15 mouse cellular contexts compared by ENCODE assay signal in the genomic region with DNA sequence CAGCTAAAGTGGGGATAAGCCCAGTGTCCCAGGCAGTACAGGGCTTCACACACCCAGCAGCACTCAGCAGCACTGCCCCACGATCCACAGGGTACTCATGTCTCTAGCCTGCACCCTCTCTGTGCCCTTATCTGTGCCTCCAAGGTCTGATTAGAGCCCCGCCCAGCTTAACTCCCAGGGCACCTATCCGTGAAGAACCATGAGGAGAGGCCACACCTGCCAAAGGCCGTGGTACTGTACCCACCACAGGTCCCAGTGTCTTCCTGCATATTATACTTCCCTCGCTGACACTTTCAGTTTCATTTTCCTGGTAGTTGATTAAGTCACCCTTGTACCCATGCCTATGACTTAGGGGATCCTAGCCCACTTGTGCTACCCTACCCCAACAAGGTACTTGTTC. TPM values are rescaled to one million over a fixed set of nuclear protein-coding genes. Genes with fewer than 3 reads are reported as not detected.
DNase-seq lines count a peak whose midpoint lies in the region; ATAC-seq lines count a peak whose summit lies in the region.
"Had no signal": no experiment of that assay in that cellular context is flagged by ENCODE, and none has a peak within 500 bp of the region (broad histone marks: within the 10 kb centered on the region; RNA-seq: fewer than 3 reads in every experiment).

No protein-coding gene starts in this region.

- peak; percentile 93 for ATAC-seq in activated CD4-positive, CD25-positive, alpha-beta regulatory T cell, adult 4 months
- peak; percentile 96 for ATAC-seq in inflammation-experienced regulatory T-cells, adult 6 months
- ATAC-seq in megakaryocyte progenitor cell, adult 5-6 weeks (replicated peaks; ENCODE audit: poor library complexity): peak; percentile 82
- ATAC-seq: forebrain, embryonic 16.5 days had no signal

- peak; percentile 63 for DNase-seq in thymus, postnatal 25 days
- no peak for DNase-seq in midbrain, embryonic 10.5 days (ENCODE audit: low spot score)
- DNase-seq in kidney, postnatal 4 days: no peak
- no peak for DNase-seq in ovary, postnatal 10 days (ENCODE audit: low spot score)
- DNase-seq: kidney, adult 18-20 months; layer of hippocampus, postnatal 36 days; right cerebral cortex, adult 18-20 months had no signal

- no peak overlapping the region for H3K27ac ChIP-seq in midbrain, embryonic 10.5 days (replicated peaks)
- H3K27ac ChIP-seq: embryonic facial prominence, embryonic 10.5 days; heart, embryonic 10.5 days had no signal

- no peaks in the 10 kb centered on the region for H3K36me3 ChIP-seq in midbrain, embryonic 10.5 days
- H3K36me3 ChIP-seq: embryonic facial prominence, embryonic 10.5 days; heart, embryonic 10.5 days had no signal

- no peaks in the 10 kb centered on the region for H3K27me3 ChIP-seq in midbrain, embryonic 10.5 days (ENCODE audit: low read depth, poor library complexity, severe bottlenecking)

- H3K4me3 ChIP-seq in midbrain, embryonic 10.5 days: no peak overlapping the region
- H3K4me3 ChIP-seq: embryonic facial prominence, embryonic 10.5 days; heart, embryonic 10.5 days; myocyte had no signal

- H3K9me3 ChIP-seq in midbrain, embryonic 10.5 days (replicated peaks): no peaks in the 10 kb centered on the region
- H3K9me3 ChIP-seq: embryonic facial prominence, embryonic 10.5 days; heart, embryonic 10.5 days had no signal

- peaks cover 20% of the 10 kb centered on the region; the same call in 1 of the 2 replicates for H3K4me1 ChIP-seq in midbrain, embryonic 10.5 days

- 83% methylated on average over 5 of the region's 5 CpGs for WGBS in midbrain, embryonic 10.5 days

RNA-seq across cellular contexts. Expression of gene Socs1, which starts 52.9 kb away (rescaled TPM):
- polyA plus RNA-seq in activated CD4-positive, CD25-positive, alpha-beta regulatory T cell, adult 4 months (2017; shearing (Covaris generic)): 1 to 10 TPM; 4.0 to 4.6 TPM
- 1 to 10 TPM; 3.9 to 4.7 (median 4.3) TPM for polyA plus RNA-seq in inflammation-experienced regulatory T-cells, adult 6 months (2017; shearing (Covaris generic))
- total RNA-seq in megakaryocyte progenitor cell, adult 5-6 weeks (2015): 0.39 and 0.59 TPM in 2 replicates
- 0.64 and 1.4 TPM in 2 replicates for total RNA-seq in megakaryocyte progenitor cell, adult 5-6 weeks (2017)
- polyA plus RNA-seq in midbrain, embryonic 10.5 days (2016; fragmentation: Nextera tagmentation; extraction: Ambion mirVana): 2.4 and 2.7 TPM in 2 replicates

RNA-seq across cellular contexts. Expression of gene Tnp2, which starts 56.0 kb away (rescaled TPM):
- 1 to 10 TPM; 5.7 to 6.3 TPM for polyA plus RNA-seq in activated CD4-positive, CD25-positive, alpha-beta regulatory T cell, adult 4 months (2017; shearing (Covaris generic))
- polyA plus RNA-seq in inflammation-experienced regulatory T-cells, adult 6 months (2017; shearing (Covaris generic)): 1 to 10 TPM; 6.3 to 9.8 (median 6.6) TPM
- not detected in 2 replicates for total RNA-seq in megakaryocyte progenitor cell, adult 5-6 weeks (2015)
- total RNA-seq in megakaryocyte progenitor cell, adult 5-6 weeks (2017): not detected in 2 replicates
- polyA plus RNA-seq in midbrain, embryonic 10.5 days (2016; fragmentation: Nextera tagmentation; extraction: Ambion mirVana): not detected in 2 replicates
- total RNA-seq: layer of hippocampus, postnatal 36 days had no signal
- polyA plus RNA-seq: embryonic facial prominence, embryonic 10.5 days; forebrain, embryonic 16.5 days; heart, embryonic 10.5 days; lung, embryonic 16.5 days had no signal

RNA-seq across cellular contexts. Expression of gene Prm3, which starts 58.3 kb away (rescaled TPM):
- polyA plus RNA-seq in activated CD4-positive, CD25-positive, alpha-beta regulatory T cell, adult 4 months (2017; shearing (Covaris generic)): not detected
- polyA plus RNA-seq in inflammation-experienced regulatory T-cells, adult 6 months (2017; shearing (Covaris generic)): not detected
- total RNA-seq in megakaryocyte progenitor cell, adult 5-6 weeks (2015): not detected in 2 replicates
- total RNA-seq in megakaryocyte progenitor cell, adult 5-6 weeks (2017): not detected in 2 replicates
- not detected in 2 replicates for polyA plus RNA-seq in midbrain, embryonic 10.5 days (2016; fragmentation: Nextera tagmentation; extraction: Ambion mirVana)
- total RNA-seq: layer of hippocampus, postnatal 36 days had no signal
- polyA plus RNA-seq: embryonic facial prominence, embryonic 10.5 days; forebrain, embryonic 16.5 days; heart, embryonic 10.5 days; lung, embryonic 16.5 days; myocyte had no signal
